Mouse (Mus musculus) E14TG2a.4 (cell line): ENCODE data around the gene Olfr427.

ENCODE experiments used
- CTCF ChIP-seq: conservative IDR thresholded peaks from 2 replicates; pipeline ENCODE4 v1.5.1; 2014; ENCODE audit warnings: low read length
- NANOG ChIP-seq: IDR thresholded peaks from 2 replicates; pipeline ENCODE4 v1.6.1; 2014; ENCODE audit warnings: borderline replicate concordance, low read length, mixed read lengths

DNA sequence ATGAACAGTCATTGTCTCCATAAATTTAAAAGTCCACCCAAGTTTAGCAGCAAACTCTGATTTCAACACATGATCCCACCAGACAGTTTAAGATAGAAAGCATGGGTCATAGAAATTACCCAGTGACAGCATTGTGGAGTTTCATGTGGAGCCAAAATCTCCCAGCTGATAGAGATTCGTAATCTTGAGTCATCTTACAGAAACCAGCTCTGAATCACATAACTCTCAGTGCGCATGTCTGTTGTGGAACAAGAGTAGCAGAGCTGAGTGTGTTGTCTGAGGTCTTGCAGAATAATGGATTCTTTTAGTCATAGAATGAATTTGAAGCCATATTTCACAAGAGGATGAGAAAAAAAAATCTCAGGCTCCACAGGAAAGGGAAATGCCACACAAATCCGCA, 43.7 kb upstream of the Olfr427 start:
- TF ChIP-seq CTCF (no peak), NANOG (no peak)
